Mouse (Mus musculus): Measurements from ENCODE around the gene Nop9. TPM values are rescaled to one million over a fixed set of nuclear protein-coding genes. Genes with fewer than 3 reads are reported as not detected.

Gene Nop9
- total RNA-seq, 1 experiment = 30.0 TPM

- 0 out of 2 replicates have a peak, but pooled peaks cover 2% of the 10 kb centered on the region for H3K36me3 ChIP-seq (ENCODE audit: control insufficient read depth, insufficient read depth, low read length, poor library complexity, severe bottlenecking)
- no peak overlapping the region for H3K9ac ChIP-seq (ENCODE audit: insufficient read depth, low read depth, low read length, poor library complexity, severe bottlenecking)
- no peak for TF ChIP-seq MAFK (IDR thresholded peaks at IDR 0.05; ENCODE audit: insufficient read depth, low read depth, low read length)
- no peak for TF ChIP-seq CHD2 (IDR thresholded peaks at IDR 0.05; ENCODE audit: low read depth, low read length)
- TF ChIP-seq HCFC1 (IDR thresholded peaks at IDR 0.05; ENCODE audit: borderline replicate concordance, insufficient read depth, low read length) = no peak
- no peak for TF ChIP-seq ZC3H11A (IDR thresholded peaks at IDR 0.05; ENCODE audit: borderline replicate concordance, low read depth, low read length)
- no peak for TF ChIP-seq ZNF384 (IDR thresholded peaks at IDR 0.05; ENCODE audit: low read depth, low read length)
- in situ Hi-C loops (cut with MboI; ENCODE audit: low sequenced_read_pairs in 2 of 2, unreplicated experiment in 2 of 2) = no loop called here
- no peak for DNase-seq (ENCODE audit: low read depth, low spot score)
- no peaks in the 10 kb centered on the region for H3K9me3 ChIP-seq (ENCODE audit: control insufficient read depth, insufficient read depth, low read depth, low read length)
- H3K4me3 ChIP-seq (ENCODE audit: insufficient read depth in 1 of 2, low read depth in 1 of 2, low read length in 2 of 2, poor library complexity in 1 of 2, severe bottlenecking in 1 of 2) = no peak overlapping the region
- peaks cover 9 to 37% of the 10 kb centered on the region in 2 experiments for H3K4me1 ChIP-seq (ENCODE audit: control insufficient read depth in 2 of 2, insufficient read depth in 2 of 2, low read length in 2 of 2, poor library complexity in 1 of 2)
- H3K27ac ChIP-seq (ENCODE audit: insufficient read depth, low read depth, low read length, poor library complexity, severe bottlenecking) = no peak overlapping the region
Observed at GRCm38 (mm10) chr14:55706051-55706600, 39.4 kb upstream of the Nop9 start.

- DNase-seq (ENCODE audit: low read depth, low spot score) = no peak
- Histone ChIP-seq H3K36me3 (ENCODE audit: control insufficient read depth, insufficient read depth, low read length, poor library complexity, severe bottlenecking) (0 out of 2 replicates have a peak, but pooled peaks cover 2% of the 10 kb centered on the region), H3K4me1 (ENCODE audit: control insufficient read depth in 2 of 2, insufficient read depth in 2 of 2, low read length in 2 of 2, poor library complexity in 1 of 2) (peaks cover 9 to 45% of the 10 kb centered on the region in 2 experiments), H3K9ac (ENCODE audit: insufficient read depth, low read depth, low read length, poor library complexity, severe bottlenecking) (no peak overlapping the region), H3K9me3 (ENCODE audit: control insufficient read depth, insufficient read depth, low read depth, low read length) (no peaks in the 10 kb centered on the region), H3K27ac (ENCODE audit: insufficient read depth, low read depth, low read length, poor library complexity, severe bottlenecking) (no peak overlapping the region), H3K4me3 (ENCODE audit: insufficient read depth in 1 of 2, low read depth in 1 of 2, low read length in 2 of 2, poor library complexity in 1 of 2, severe bottlenecking in 1 of 2) (no peak overlapping the region)
- in situ Hi-C loops (cut with MboI; ENCODE audit: low sequenced_read_pairs in 2 of 2, unreplicated experiment in 2 of 2) = no loop called here
- TF ChIP-seq MAFK (IDR thresholded peaks at IDR 0.05; ENCODE audit: insufficient read depth, low read depth, low read length) = no peak
Observed at GRCm38 (mm10) chr14:55707397-55707796, 38.1 kb upstream of the Nop9 start.

GRCm38 (mm10) chr14:55709509-55709908, 36.0 kb upstream of the Nop9 start:
- peak; percentile 58 for DNase-seq (ENCODE audit: low read depth, low spot score)
- TF ChIP-seq CHD2 (IDR thresholded peaks at IDR 0.05; ENCODE audit: low read depth, low read length) (peak; percentile 14; the same call in 1 of the 2 replicates), ZC3H11A (IDR thresholded peaks at IDR 0.05; ENCODE audit: borderline replicate concordance, low read depth, low read length) (no peak), MAFK (IDR thresholded peaks at IDR 0.05; ENCODE audit: insufficient read depth, low read depth, low read length) (no peak), HCFC1 (IDR thresholded peaks at IDR 0.05; ENCODE audit: borderline replicate concordance, insufficient read depth, low read length) (0 out of 2 replicates have a peak, but pooled peaks have one; percentile 26), ZNF384 (IDR thresholded peaks at IDR 0.05; ENCODE audit: low read depth, low read length) (no peak)
- in situ Hi-C loops (cut with MboI; ENCODE audit: low sequenced_read_pairs in 2 of 2, unreplicated experiment in 2 of 2) = no loop called here
- no peaks in the 10 kb centered on the region for H3K36me3 ChIP-seq (ENCODE audit: control insufficient read depth, insufficient read depth, low read length, poor library complexity, severe bottlenecking)
- H3K9ac ChIP-seq (ENCODE audit: insufficient read depth, low read depth, low read length, poor library complexity, severe bottlenecking) = no peak overlapping the region
- peaks cover 9 to 47% of the 10 kb centered on the region in 2 experiments for H3K4me1 ChIP-seq (ENCODE audit: control insufficient read depth in 2 of 2, insufficient read depth in 2 of 2, low read length in 2 of 2, poor library complexity in 1 of 2)
- no peaks in the 10 kb centered on the region for H3K9me3 ChIP-seq (ENCODE audit: control insufficient read depth, insufficient read depth, low read depth, low read length)
- peak overlapping the region; percentile 14; the same call in 1 of the 2 replicates for H3K27ac ChIP-seq (ENCODE audit: insufficient read depth, low read depth, low read length, poor library complexity, severe bottlenecking)
- H3K4me3 ChIP-seq (ENCODE audit: insufficient read depth in 1 of 2, low read depth in 1 of 2, low read length in 2 of 2, poor library complexity in 1 of 2, severe bottlenecking in 1 of 2) = peak overlapping the region in 1 of 2 experiments; percentile 6; a peak in 1 of 4 replicates

GRCm38 (mm10) chr14:55711786-55712185, 33.7 kb upstream of the Nop9 start:
- H3K9ac ChIP-seq (ENCODE audit: insufficient read depth, low read depth, low read length, poor library complexity, severe bottlenecking) = no peak overlapping the region
- peak overlapping the region; percentile 0 to 30; a peak in 1 of 4 replicates for H3K4me3 ChIP-seq (ENCODE audit: insufficient read depth in 1 of 2, low read depth in 1 of 2, low read length in 2 of 2, poor library complexity in 1 of 2, severe bottlenecking in 1 of 2)
- no peak overlapping the region for H3K27ac ChIP-seq (ENCODE audit: insufficient read depth, low read depth, low read length, poor library complexity, severe bottlenecking)
- peaks cover 14 to 43% of the 10 kb centered on the region in 2 experiments for H3K4me1 ChIP-seq (ENCODE audit: control insufficient read depth in 2 of 2, insufficient read depth in 2 of 2, low read length in 2 of 2, poor library complexity in 1 of 2)
- in situ Hi-C loops (cut with MboI; ENCODE audit: low sequenced_read_pairs in 2 of 2, unreplicated experiment in 2 of 2) = no loop called here
- no peak for TF ChIP-seq ZC3H11A (IDR thresholded peaks at IDR 0.05; ENCODE audit: borderline replicate concordance, low read depth, low read length)
- TF ChIP-seq HCFC1 (IDR thresholded peaks at IDR 0.05; ENCODE audit: borderline replicate concordance, insufficient read depth, low read length) = no peak
- TF ChIP-seq CHD2 (IDR thresholded peaks at IDR 0.05; ENCODE audit: low read depth, low read length) = no peak
- no peak for TF ChIP-seq MAFK (IDR thresholded peaks at IDR 0.05; ENCODE audit: insufficient read depth, low read depth, low read length)
- TF ChIP-seq ZNF384 (IDR thresholded peaks at IDR 0.05; ENCODE audit: low read depth, low read length) = no peak
- DNase-seq (ENCODE audit: low read depth, low spot score) = no peak
- H3K9me3 ChIP-seq (ENCODE audit: control insufficient read depth, insufficient read depth, low read depth, low read length) = no peaks in the 10 kb centered on the region
- peaks cover 8% of the 10 kb centered on the region for H3K36me3 ChIP-seq (ENCODE audit: control insufficient read depth, insufficient read depth, low read length, poor library complexity, severe bottlenecking)
